Comparison of ENCODE assay signal across 14 mouse cellular contexts in the genomic region with DNA sequence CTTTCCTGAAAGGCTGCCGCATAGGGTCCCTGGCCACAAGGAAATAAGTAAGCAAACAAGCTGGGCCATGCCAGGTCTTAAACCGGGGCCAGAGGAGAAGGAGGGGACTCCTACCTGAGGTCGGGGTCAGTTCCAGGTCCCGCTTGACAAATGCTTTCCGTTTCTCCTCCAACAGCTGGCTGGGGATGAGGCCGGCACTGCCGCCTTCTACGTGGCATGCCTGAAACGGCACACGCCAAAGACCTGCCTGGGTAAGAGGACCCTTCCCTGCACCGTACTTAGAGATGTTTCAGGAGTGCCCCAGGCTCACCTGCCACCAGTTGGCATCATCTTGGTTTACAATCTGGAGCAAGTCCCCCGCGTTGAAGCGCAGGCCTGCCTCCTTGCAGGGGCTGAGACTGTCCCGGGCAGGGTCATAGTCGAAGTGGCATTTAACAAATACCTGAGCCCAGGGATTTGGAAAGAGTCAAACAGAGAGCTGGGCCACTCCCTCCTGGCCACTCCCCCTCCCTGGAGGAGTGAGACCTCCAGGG. TPM values are rescaled to one million over a fixed set of nuclear protein-coding genes. Genes with fewer than 3 reads are reported as not detected.
DNase-seq lines count a peak whose midpoint lies in the region; ATAC-seq lines count a peak whose summit lies in the region.
"Had no signal": no experiment of that assay in that cellular context is flagged by ENCODE, and none has a peak within 500 bp of the region (broad histone marks: within the 10 kb centered on the region; RNA-seq: fewer than 3 reads in every experiment).

No protein-coding gene starts in this region.

- no peaks in the 10 kb centered on the region for H3K36me3 ChIP-seq in liver, embryonic 11.5 days (ENCODE audit: control insufficient read depth, insufficient read depth, low read length)
- H3K36me3 ChIP-seq in forebrain, embryonic 13.5 days (ENCODE audit: poor library complexity, severe bottlenecking): peaks cover 56% of the 10 kb centered on the region
- H3K36me3 ChIP-seq in limb, embryonic 12.5 days: peaks cover 42% of the 10 kb centered on the region

- H3K4me3 ChIP-seq in liver, embryonic 11.5 days (ENCODE audit: low read depth, low read length): no peak overlapping the region
- 0 out of 2 replicates have a peak overlapping the region, but pooled peaks have one; percentile 41 for H3K4me3 ChIP-seq in forebrain, embryonic 13.5 days
- peak overlapping the region; percentile 41; the same call in 1 of the 2 replicates for H3K4me3 ChIP-seq in limb, embryonic 12.5 days (replicated peaks)

- H3K9ac ChIP-seq in liver, embryonic 11.5 days (ENCODE audit: low read depth, low read length): no peak overlapping the region
- no peak overlapping the region for H3K9ac ChIP-seq in forebrain, embryonic 13.5 days
- H3K9ac ChIP-seq in limb, embryonic 12.5 days (replicated peaks): no peak overlapping the region

- ATAC-seq in liver, embryonic 11.5 days (replicated peaks; ENCODE audit: low FRiP score): no peak
- no peak for ATAC-seq in forebrain, embryonic 13.5 days
- ATAC-seq in limb, embryonic 12.5 days (ENCODE audit: insufficient number of reproducible peaks, insufficient read depth, low FRiP score, low TSS enrichment, low read depth): no peak

- peak; percentile 28 for DNase-seq in cerebellum, adult 11-12 months
- DNase-seq in cerebellum, postnatal 14 days: no peak
- no peak for DNase-seq in liver, embryonic 11.5 days (ENCODE audit: low spot score)
- no peak for DNase-seq in liver
- DNase-seq in left cerebral cortex, postnatal 25 days (ENCODE audit: low spot score in 2 of 2): no peak
- no peak for DNase-seq in urinary bladder, postnatal 25 days (ENCODE audit: low spot score)

- intact Hi-C loops in left cerebral cortex, postnatal 25 days (cut with DNase I): loop anchor here (1.0 to 2.0 kb wide), 2 partner anchors 27 to 77 kb away; no protein-coding TSS in a partner anchor

- H3K27me3 ChIP-seq in liver, embryonic 11.5 days (replicated peaks; ENCODE audit: control insufficient read depth, insufficient read depth, low read length): 0 out of 2 replicates have a peak, but pooled peaks cover 8% of the 10 kb centered on the region
- peaks cover 6% of the 10 kb centered on the region for H3K27me3 ChIP-seq in forebrain, embryonic 13.5 days
- peaks cover 19% of the 10 kb centered on the region for H3K27me3 ChIP-seq in limb, embryonic 12.5 days

- no peak overlapping the region for H3K27ac ChIP-seq in liver, embryonic 11.5 days (ENCODE audit: low read depth, low read length)
- no peak overlapping the region for H3K27ac ChIP-seq in forebrain, embryonic 13.5 days
- H3K27ac ChIP-seq in limb, embryonic 12.5 days: no peak overlapping the region

- peak overlapping the region; percentile 78 for H3K4me2 ChIP-seq in liver, embryonic 11.5 days
- H3K4me2 ChIP-seq in forebrain, embryonic 13.5 days: peak overlapping the region; percentile 75
- H3K4me2 ChIP-seq in limb, embryonic 12.5 days: peak overlapping the region; percentile 91

- H3K4me1 ChIP-seq in liver, embryonic 11.5 days (replicated peaks; ENCODE audit: control insufficient read depth, insufficient read depth, low read length): peaks cover 6% of the 10 kb centered on the region; the same call in 1 of the 2 replicates
- H3K4me1 ChIP-seq in forebrain, embryonic 13.5 days: 0 out of 2 replicates have a peak, but pooled peaks cover 3% of the 10 kb centered on the region
- H3K4me1 ChIP-seq in limb, embryonic 12.5 days (replicated peaks): peaks cover 14% of the 10 kb centered on the region

- WGBS in liver, embryonic 11.5 days: 33% methylated on average over 16 of the region's 16 CpGs
- 21% methylated on average over 16 of the region's 16 CpGs for WGBS in forebrain, embryonic 13.5 days
- WGBS in limb, embryonic 12.5 days: 20% methylated on average over 16 of the region's 16 CpGs

- H3K9me3 ChIP-seq in liver, embryonic 11.5 days (ENCODE audit: control insufficient read depth, low read length): no peaks in the 10 kb centered on the region
- H3K9me3 ChIP-seq in forebrain, embryonic 13.5 days (replicated peaks): no peaks in the 10 kb centered on the region
- no peaks in the 10 kb centered on the region for H3K9me3 ChIP-seq in limb, embryonic 12.5 days

RNA-seq across cellular contexts. Expression of a gene that starts 20.7 kb away (rescaled TPM):
- polyA plus RNA-seq in liver, embryonic 11.5 days (2014; fragmentation: Nextera tagmentation; extraction: Ambion mirVana): 0.27 and 0.66 TPM in 2 replicates
- 0.27 and 0.31 TPM in 2 replicates for polyA plus RNA-seq in forebrain, embryonic 13.5 days (2015; fragmentation: Nextera tagmentation; extraction: Ambion mirVana)
- polyA plus RNA-seq in limb, embryonic 12.5 days (2016; fragmentation: Nextera tagmentation; extraction: Ambion mirVana): 0.40 and 0.70 TPM in 2 replicates
- total RNA-seq in left cerebral cortex, postnatal 25 days (2021): not detected
- total RNA-seq: layer of hippocampus, adult 8-10 months had no signal

RNA-seq across cellular contexts. Expression of a gene that starts 26.3 kb away (rescaled TPM):
- 12.1 and 12.8 TPM in 2 replicates for polyA plus RNA-seq in liver, embryonic 11.5 days (2014; fragmentation: Nextera tagmentation; extraction: Ambion mirVana)
- 19.8 and 22.0 TPM in 2 replicates for polyA plus RNA-seq in forebrain, embryonic 13.5 days (2015; fragmentation: Nextera tagmentation; extraction: Ambion mirVana)
- polyA plus RNA-seq in limb, embryonic 12.5 days (2016; fragmentation: Nextera tagmentation; extraction: Ambion mirVana): 12.6 and 14.3 TPM in 2 replicates
- 100 to 1,000 TPM; 153 to 174 TPM for total RNA-seq in left cerebral cortex, postnatal 25 days (2021)
- total RNA-seq: neutrophil, adult 5-6 weeks had no signal

RNA-seq across cellular contexts. Expression of a gene that starts 33.7 kb away (rescaled TPM):
- polyA plus RNA-seq in liver, embryonic 11.5 days (2014; fragmentation: Nextera tagmentation; extraction: Ambion mirVana): 2.6 and 3.2 TPM in 2 replicates
- polyA plus RNA-seq in forebrain, embryonic 13.5 days (2015; fragmentation: Nextera tagmentation; extraction: Ambion mirVana): 40.8 and 41.0 TPM in 2 replicates
- polyA plus RNA-seq in limb, embryonic 12.5 days (2016; fragmentation: Nextera tagmentation; extraction: Ambion mirVana): 13.7 and 16.3 TPM in 2 replicates
- 10 to 100 TPM; 71.2 to 72.9 TPM for total RNA-seq in left cerebral cortex, postnatal 25 days (2021)
- total RNA-seq: megakaryocyte progenitor cell, adult 5-6 weeks; neutrophil, adult 5-6 weeks had no signal

RNA-seq across cellular contexts. Expression of a gene that starts 39.1 kb away (rescaled TPM):
- polyA plus RNA-seq in liver, embryonic 11.5 days (2014; fragmentation: Nextera tagmentation; extraction: Ambion mirVana): not detected in 2 replicates
- polyA plus RNA-seq in forebrain, embryonic 13.5 days (2015; fragmentation: Nextera tagmentation; extraction: Ambion mirVana): not detected in 2 replicates
- polyA plus RNA-seq in limb, embryonic 12.5 days (2016; fragmentation: Nextera tagmentation; extraction: Ambion mirVana): not detected in 2 replicates
- total RNA-seq in left cerebral cortex, postnatal 25 days (2021): not detected
- total RNA-seq: layer of hippocampus, adult 8-10 months; megakaryocyte progenitor cell, adult 5-6 weeks; MEL; neutrophil, adult 5-6 weeks had no signal
- polyA plus RNA-seq: limb, embryonic 14.5 days; testis, adult 2 months had no signal

RNA-seq across cellular contexts. Expression of a gene that starts 45.6 kb away (rescaled TPM):
- 1.0 and 2.4 TPM in 2 replicates for polyA plus RNA-seq in liver, embryonic 11.5 days (2014; fragmentation: Nextera tagmentation; extraction: Ambion mirVana)
- polyA plus RNA-seq in forebrain, embryonic 13.5 days (2015; fragmentation: Nextera tagmentation; extraction: Ambion mirVana): not detected in 2 replicates
- not detected in 2 replicates for polyA plus RNA-seq in limb, embryonic 12.5 days (2016; fragmentation: Nextera tagmentation; extraction: Ambion mirVana)
- total RNA-seq in left cerebral cortex, postnatal 25 days (2021): not detected
- total RNA-seq: layer of hippocampus, adult 8-10 months; megakaryocyte progenitor cell, adult 5-6 weeks; MEL; neutrophil, adult 5-6 weeks had no signal
- polyA plus RNA-seq: limb, embryonic 14.5 days had no signal
